Mouse (Mus musculus): ENCODE measurements at regions not wholly inside any gene's neighbourhood (a gene's known extent, or its start where the extent isn't known, plus 50 kb on each side); places are given as distances from the start of the nearest gene placed in this dataset.

DNA sequence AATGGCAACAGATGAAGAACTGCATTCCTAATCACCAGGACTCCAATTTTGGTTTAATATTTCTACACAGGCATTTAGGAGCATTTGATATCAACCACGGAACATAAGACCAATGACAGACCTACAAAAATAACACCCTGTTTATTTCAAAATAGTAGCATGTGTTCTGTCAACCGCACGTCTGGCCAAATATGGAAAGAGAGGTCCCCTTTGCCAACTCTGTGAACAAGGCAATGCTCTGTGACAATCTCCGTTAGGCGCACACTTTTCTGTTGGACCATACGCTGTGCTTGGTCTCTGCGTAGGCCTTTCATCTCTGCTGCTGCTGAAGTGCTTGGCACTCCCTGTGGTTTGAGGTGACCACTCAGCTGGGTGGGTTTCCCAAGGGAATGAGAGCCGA is 173.2 kb downstream of the Gadd45g start:
- peak; percentile 52 for DNase-seq

DNA sequence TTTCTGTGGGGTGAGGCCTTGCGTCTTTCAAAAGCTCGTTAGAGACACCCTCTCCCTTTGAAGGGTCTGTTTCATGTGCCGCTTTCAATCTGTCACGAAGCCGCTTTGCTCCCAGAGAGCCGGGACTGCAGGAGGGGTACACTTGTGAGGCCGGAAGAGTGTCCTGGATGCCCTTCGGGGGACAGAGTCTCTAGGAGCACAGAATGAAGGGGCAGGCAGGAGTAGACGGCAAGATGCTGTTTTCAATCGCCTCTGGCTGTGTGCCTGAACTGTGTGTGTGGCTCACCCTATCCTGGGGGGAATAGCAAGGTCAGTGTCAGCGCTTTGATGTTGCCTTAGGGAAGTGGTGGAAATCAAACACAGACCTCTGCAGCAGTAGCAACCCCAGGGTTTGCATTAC is 174.7 kb downstream of the Gadd45g start:
- no peak for DNase-seq

DNA sequence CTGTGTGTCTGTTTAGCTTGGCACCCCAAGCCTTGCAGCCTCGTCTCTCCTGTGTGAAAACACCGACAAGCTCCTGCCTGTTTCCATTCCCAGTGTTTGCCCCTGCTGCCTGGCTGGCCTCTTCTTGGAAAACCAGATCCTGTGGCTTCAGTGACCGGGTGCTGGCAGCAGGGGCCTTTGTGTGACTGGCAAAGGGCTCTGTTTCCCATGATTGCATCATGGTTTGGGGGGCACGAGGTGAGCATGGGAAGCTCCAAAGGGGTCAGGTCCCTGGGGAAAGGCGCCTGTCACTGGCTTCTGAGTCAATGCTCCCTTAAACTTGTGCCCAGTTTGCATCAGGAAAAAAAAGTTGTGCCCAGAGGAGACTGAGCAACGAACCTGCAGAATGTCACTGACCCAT is 175.3 kb downstream of the Gadd45g start:
- no peak for DNase-seq

GRCm38 (mm10) chr13:52022529-52022928 is 176.1 kb downstream of the Gadd45g start:
- DNase-seq, result no peak

- no peak for DNase-seq
Measured at GRCm38 (mm10) chr13:52024349-52024748, 177.9 kb downstream of the Gadd45g start.

DNA sequence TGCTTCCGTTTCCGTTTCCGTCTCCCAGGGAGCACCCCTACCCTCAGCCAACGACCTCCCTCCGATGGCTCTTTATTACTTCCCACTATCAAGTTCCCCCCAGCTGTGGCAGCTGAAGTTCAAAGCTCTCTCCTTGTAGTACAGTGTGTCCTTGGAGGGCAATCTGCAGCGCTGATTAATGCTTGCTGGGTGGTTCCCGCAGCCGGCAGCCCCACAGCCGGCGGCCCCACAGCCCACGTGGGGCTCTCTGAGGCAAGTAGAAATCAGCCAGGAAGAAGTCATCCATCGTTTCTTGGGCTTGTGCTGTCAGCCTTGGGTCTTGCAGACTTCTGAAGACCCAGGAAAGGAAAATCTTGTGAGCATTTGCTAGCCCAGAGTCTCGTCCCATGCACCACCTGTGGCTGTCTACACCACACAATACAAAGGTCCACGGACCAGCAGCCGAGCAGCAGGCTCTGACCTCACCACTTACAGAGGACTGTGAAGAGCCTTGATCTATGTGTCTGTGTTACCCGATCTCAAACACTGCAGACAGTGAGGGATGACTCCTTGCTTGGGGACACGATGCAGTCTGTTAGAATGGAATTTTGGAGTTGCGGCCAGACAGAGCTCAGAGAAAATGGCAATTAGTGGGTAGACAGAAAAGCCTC is 178.5 kb downstream of the Gadd45g start:
- DNase-seq, result no peak

- DNase-seq, result no peak
Measured at GRCm38 (mm10) chr13:52025482-52025848, 179.0 kb downstream of the Gadd45g start.

- no peak for DNase-seq
Measured at GRCm38 (mm10) chr13:52026291-52026690, 179.8 kb downstream of the Gadd45g start.

DNA sequence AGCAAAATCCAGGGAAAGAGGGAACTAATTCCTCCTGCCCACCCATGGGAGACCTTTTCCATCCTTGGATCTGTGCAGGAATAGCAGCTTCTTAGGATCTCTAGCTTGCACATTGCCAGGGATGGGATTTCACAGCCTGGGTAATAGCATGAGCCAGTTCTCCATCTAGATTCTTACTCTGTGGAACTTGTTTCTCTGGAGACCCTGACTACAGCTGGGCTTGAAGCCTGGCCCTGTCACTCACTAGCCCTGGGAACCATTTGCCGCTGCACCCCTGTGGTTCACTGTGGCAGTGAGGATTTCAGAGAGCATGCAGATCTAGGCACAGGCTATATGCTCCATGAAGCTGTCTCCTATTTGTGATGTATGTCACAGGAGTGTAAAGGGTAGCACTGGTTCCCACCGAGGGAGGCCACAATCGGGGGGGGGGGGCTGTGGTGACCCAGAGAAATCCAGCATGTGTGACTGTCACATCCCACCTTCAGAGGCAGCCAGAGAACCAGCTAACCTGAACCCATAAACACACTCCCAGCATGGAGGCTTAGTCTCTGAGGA is 183.5 kb downstream of the Gadd45g start:
- no peak for DNase-seq

- no peak for DNase-seq
Measured at GRCm38 (mm10) chr13:52031465-52031864, 185.0 kb downstream of the Gadd45g start.

GRCm38 (mm10) chr13:52035731-52036130 is 189.3 kb downstream of the Gadd45g start:
- no peak for DNase-seq

- DNase-seq, result no peak
Measured at GRCm38 (mm10) chr13:52036351-52036750, 189.9 kb downstream of the Gadd45g start.

DNA sequence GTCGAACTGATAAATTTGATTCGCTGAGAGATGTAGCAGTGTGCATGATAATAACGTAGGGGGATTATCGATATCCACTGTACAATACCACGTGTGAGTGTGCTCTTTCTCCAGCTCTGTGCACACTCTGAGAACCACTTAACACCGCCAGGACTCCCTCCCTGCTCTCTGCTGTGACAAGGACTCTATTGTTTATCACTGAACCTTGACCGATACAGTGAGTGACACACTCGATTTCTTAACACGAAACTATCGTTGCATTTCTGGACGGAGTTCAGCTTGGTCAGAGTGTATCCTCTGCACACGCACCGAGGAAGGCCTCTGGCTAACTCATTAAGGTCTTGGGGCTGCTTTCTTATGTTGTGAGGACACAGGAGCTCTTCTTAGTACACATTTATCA is 190.7 kb downstream of the Gadd45g start:
- DNase-seq, result no peak

DNA sequence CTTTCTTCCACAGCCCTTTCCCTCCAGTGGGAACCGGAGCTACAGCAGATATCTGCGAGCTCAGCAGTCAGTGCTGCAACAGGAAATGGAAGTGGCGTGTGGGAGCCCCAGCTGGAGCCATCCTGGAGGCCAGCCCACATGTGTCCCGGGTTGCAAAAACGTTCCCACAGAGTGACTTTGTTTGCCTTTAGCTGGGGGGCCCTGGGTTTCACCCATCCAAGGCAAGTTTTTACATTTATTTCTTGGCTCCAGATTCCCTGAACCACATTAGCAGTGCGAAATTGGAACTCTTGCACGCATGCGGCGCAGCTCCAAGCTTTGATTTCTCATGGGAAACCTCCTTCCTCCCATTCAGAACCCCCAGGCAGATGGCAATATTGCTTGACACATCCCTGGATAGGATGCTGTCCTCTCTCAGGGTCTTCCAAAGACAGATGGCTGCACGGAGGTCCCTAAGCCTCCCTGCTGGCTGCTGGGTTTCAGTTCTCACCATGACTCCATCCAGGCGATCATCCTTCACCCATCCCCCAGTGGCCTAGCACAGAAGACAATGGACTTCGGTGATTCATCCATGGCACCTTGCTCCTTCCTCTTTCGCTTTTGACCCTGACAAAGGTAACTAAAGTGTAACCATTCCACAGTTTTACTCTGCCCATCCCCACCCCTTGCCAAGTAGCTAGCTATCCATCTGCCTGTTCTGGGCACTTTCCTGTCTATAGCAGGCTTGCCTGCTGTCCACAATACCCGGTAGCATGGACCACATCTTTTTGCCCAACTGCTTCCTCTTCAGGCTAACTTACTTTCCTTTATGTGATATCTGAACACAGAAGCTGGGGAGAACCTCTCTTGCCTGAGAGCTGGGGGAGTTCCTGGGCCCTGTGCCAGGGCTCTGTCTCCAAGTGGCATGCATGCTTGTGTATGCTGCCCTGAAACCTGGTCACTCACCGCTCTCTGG is 195.3 kb downstream of the Gadd45g start:
- no peak for DNase-seq

DNA sequence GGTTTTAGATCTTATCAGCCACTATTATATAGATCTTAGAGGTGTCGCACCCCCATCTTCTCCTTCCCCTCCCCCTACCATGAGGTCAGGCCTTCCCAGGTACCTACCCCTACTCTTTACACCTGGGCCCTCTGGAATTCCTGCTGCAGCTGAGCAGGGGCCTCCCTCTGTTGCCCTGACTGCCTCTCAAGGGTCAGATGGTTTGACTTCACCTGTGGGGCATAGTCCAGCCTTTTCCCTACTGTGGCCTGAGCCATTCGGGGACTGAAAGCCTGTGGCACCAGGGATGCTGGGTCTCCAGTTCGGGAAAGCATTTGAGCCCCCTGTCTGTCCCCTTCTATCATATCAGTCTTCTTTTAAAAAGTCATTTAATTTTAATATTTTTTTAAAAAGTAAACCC is 196.4 kb downstream of the Gadd45g start:
- no peak for DNase-seq

DNA sequence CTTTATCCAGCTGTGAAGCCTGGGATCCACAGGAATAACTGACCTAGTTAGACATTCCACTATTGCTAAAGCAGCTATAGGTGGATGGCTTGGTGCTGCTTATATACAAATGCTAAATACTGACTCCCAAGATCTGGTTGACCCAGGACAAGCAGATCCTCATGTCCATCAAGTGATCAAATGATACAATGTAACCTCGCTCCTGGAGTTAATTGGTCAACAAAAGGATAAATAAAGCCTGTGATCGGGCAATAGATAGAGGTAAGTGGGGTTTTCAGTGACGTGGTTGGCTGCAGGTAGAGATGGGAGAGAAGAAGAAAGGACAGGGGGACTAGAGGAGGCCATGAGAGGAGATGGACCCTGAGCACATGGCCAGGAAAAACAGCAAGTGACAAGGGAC is 197.4 kb downstream of the Gadd45g start:
- DNase-seq, result no peak

DNA sequence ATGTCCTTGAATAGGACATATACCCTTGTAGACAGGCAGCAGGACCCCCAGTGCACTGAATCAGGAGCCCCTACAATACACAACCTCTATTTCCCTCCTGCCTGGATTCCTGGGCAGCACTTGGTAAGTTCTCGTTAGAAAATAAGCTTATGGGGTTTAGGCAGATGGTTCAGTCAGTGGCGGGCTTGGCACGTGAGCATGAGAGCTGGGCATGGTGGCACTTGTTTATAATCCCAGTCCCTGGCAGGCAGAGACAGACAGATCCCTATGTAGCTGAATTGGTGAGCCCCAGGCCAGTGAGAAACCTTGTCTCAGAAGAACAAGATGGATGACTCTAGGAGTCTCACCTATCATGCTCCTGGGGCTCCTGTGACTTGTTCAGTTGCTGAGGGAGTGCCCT is 198.9 kb downstream of the Gadd45g start:
- no peak for DNase-seq

DNA sequence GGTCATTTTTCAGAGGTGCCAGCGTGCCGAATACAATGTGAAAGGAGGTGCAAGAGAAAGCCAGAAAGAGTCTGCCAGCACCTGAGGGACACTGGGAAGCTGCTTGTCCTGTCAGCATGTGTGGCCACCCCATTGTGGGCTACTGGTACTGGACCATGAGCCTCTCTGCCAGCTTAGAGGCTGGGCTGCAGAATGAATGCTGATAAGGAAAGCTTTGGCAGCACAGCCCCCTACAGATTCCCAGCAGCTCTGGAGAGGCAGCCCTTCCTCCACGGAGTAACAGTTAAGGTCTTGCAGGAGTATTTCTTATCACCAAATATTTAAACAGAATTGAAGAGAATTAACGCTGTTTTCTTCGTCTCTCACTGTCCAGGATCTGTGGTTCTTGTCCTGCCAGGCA is 199.5 kb downstream of the Gadd45g start:
- DNase-seq, result no peak

GRCm38 (mm10) chr13:52046700-52047099 is 200.2 kb downstream of the Gadd45g start:
- DNase-seq, result no peak

DNA sequence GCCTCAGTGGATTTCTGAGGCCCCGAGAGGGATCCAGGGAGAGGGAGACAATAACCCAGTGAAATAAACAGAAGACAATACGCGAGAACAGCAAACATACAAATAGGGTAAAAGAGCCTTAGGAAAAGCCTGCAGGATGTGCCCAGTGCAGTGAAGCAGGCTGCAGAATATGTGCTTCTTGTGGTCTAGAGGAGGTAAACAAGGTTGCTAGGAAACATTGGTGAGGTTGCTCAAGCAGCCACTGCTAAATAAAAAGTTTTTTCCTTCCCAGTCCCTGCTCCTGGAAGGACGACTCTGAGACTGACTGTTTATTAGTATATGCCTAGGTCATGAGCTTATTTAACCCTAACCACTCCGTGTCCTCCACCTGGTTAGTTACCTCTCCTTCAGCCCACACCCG is 201.5 kb downstream of the Gadd45g start:
- DNase-seq, result no peak

DNA sequence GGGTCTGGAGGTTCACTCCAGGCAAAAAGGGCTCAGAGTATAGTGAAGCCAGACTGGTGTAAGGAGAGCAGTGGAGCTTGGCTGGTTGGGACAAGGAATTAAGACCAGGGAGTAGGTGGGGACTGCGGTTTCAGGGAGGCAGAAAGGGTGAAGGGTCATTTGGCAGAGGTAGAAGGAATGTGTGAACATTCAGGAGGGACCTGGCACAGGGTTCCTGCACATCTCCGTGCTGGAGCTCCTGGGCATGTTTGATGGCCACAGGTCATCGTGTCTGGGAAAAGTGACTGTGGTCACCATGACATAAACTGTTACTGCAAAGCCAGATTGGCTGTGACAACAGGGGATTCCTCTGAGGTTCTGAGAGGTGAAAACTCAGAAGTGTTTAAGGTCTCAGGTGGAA is 202.3 kb downstream of the Gadd45g start:
- no peak for DNase-seq

DNA sequence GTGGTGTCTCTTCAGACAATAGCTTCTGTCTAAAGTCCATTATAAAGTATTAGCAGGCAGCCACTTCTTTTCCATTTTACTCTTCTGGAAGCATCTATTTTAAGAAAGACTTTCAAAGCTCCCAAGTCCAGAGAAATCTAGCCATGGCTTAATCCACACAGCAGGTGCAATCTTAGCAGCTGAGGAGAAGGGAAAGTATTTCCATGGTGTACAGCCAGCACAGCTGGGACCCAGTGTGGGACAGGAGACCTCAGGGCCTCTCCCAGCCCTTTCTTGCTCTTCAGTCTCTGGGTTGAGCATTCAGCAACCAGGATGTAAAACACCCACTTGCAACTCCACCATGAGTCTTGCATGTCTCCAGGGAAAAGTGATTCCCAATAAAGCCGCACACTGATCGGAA is 202.8 kb downstream of the Gadd45g start:
- no peak for DNase-seq

- no peak for DNase-seq
Measured at GRCm38 (mm10) chr13:52055741-52056140, 209.3 kb downstream of the Gadd45g start.

GRCm38 (mm10) chr13:52057456-52057855 is 211.0 kb downstream of the Gadd45g start:
- DNase-seq, result no peak
